Mouse (Mus musculus) forebrain, embryonic 11.5 days (tissue): Measurements from ENCODE around the gene Parp8. TPM values are rescaled to one million over a fixed set of nuclear protein-coding genes. Genes with fewer than 3 reads are reported as not detected.
"Not testable (repeated sequence)": the region's sequence is repeated elsewhere in the genome, so short reads cannot be mapped to it uniquely, and the experiment has no call there.

Experiments
- ATAC-seq: fragments of 200-750 bp; cut with Nextera tagmentation; replicated peaks from 2 replicates; pipeline ENCODE4 v1.8.0; 2017; ENCODE audit warnings: moderate TSS enrichment; ENCODE audit not compliant: low FRiP score
- DNase-seq: peaks from one replicate; pipeline ENCODE4 v3.0.0-alpha.2; 2017; ENCODE audit warnings: low spot score
- H3K27ac ChIP-seq: fragments of 300-500 bp; sonication (generic); 2 replicates; pipeline ENCODE4 v1.5.1; 2014; ENCODE audit warnings: low read depth, low read length
- H3K27me3 ChIP-seq: fragments of 300-500 bp; sonication (generic); 2 replicates; pipeline ENCODE4 v1.6.1; 2014; ENCODE audit warnings: mild to moderate bottlenecking, low read length, mixed read lengths; ENCODE audit not compliant: control insufficient read depth, insufficient read depth
- H3K36me3 ChIP-seq: fragments of 300-500 bp; sonication (generic); 2 replicates; pipeline ENCODE4 v1.6.1; 2014; ENCODE audit warnings: mild to moderate bottlenecking, low read length, moderate library complexity, mixed read lengths; ENCODE audit not compliant: control insufficient read depth, insufficient read depth
- H3K4me1 ChIP-seq: fragments of 300-500 bp; sonication (generic); replicated peaks from 2 replicates; pipeline ENCODE4 v1.6.1; 2014; ENCODE audit warnings: low read length, mixed read lengths; ENCODE audit not compliant: control insufficient read depth, insufficient read depth
- H3K4me2 ChIP-seq: fragments of 300-500 bp; sonication (generic); 2 replicates; pipeline ENCODE4 v1.6.1; 2014; ENCODE audit warnings: low read depth, mild to moderate bottlenecking, low read length, moderate library complexity, mixed read lengths; ENCODE audit not compliant: severe bottlenecking
- H3K4me3 ChIP-seq: fragments of 300-500 bp; sonication (generic); 2 replicates; pipeline ENCODE4 v1.5.1; 2014; ENCODE audit warnings: low read depth, low read length
- H3K9ac ChIP-seq: fragments of 300-500 bp; sonication (generic); 2 replicates; pipeline ENCODE4 v1.6.1; 2014; ENCODE audit warnings: low read length
- H3K9me3 ChIP-seq: fragments of 300-500 bp; sonication (generic); 2 replicates; pipeline ENCODE4 v1.6.1; 2016; ENCODE audit warnings: low read length, mixed read lengths; ENCODE audit not compliant: control insufficient read depth
- WGBS: fragments of 180-500 bp; shearing (Covaris S2); extraction: QIAGEN DNeasy Blood & Tissue Kit; methylation state at CpG from one replicate; pipeline ENCODE4 v1.1.7; 2014; 5-methylcytosine and 5-hydroxymethylcytosine counted together
- polyA plus RNA-seq: library from polyadenylated mRNA; unstranded; fragments of >200 nt; fragmentation: Nextera tagmentation; extraction: Ambion mirVana; gene quantifications from 2 replicates; pipeline ENCODE4 v1.2.1, GENCODE M21; 2014

Gene Parp8
- polyA plus RNA-seq, 1 experiment from 2014 or later, result 15.4 TPM

GRCm38 (mm10) chr13:116946566-116946965 is 78.8 kb downstream of the Parp8 start:
- H3K27ac ChIP-seq, result no peak overlapping the region
- H3K27me3 ChIP-seq, result no peaks in the 10 kb centered on the region
- no peaks in the 10 kb centered on the region for H3K36me3 ChIP-seq
- DNase-seq, result no peak
- WGBS, result 82% methylated on average over 4 of the region's 4 CpGs
- H3K4me3 ChIP-seq, result no peak overlapping the region
- H3K9ac ChIP-seq, result no peak overlapping the region
- ATAC-seq, result no peak
- H3K4me1 ChIP-seq, result no peaks in the 10 kb centered on the region
- no peak overlapping the region for H3K4me2 ChIP-seq
- H3K9me3 ChIP-seq, result no peaks in the 10 kb centered on the region

DNA sequence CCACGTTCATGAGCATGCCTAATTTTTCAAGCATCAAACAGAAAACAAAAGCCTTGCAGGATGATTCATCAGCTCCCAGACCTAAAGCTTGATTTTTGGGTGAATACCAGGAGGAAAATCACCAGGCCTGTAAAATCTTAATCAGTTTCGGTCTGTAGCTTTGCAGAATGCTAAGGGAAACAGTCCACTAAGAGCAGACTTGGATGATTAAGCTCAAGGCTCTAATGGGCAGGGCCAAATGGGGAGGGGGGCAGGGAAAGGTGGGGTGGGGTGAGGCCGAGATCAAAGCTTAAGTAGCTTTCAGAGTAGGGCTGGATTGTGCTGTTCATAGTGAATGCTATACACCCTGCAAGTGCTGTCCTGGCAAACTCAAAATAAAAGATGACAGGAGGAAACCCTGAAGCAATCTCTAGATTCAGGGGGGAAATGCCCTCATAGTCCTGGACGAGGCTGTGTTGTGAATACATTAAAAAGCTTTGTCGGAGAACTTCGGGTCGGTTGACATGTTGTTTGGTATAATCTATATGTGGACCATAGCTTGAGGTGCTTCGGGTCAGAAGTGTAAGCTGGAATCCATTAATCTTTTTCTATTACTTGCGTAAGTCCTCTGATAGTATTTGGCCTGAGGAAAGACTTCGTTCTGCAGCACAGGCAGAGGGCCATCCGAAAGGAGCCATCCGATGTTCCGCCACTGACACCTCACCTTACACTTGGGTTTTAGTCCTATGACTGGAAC is 83.9 kb downstream of the Parp8 start:
- WGBS, result 71% methylated on average over 13 of the region's 13 CpGs
- Histone ChIP-seq H3K9me3 (no peaks in the 10 kb centered on the region), H3K27ac (no peak overlapping the region), H3K27me3 (no peaks in the 10 kb centered on the region), H3K4me3 (no peak overlapping the region), H3K36me3 (no peaks in the 10 kb centered on the region), H3K9ac (no peak overlapping the region), H3K4me1 (peaks cover 2% of the 10 kb centered on the region; the same call in 1 of the 2 replicates), H3K4me2 (no peak overlapping the region)
- DNase-seq (no peak), ATAC-seq (peak; percentile 50; the same call in 1 of the 2 replicates)

DNA sequence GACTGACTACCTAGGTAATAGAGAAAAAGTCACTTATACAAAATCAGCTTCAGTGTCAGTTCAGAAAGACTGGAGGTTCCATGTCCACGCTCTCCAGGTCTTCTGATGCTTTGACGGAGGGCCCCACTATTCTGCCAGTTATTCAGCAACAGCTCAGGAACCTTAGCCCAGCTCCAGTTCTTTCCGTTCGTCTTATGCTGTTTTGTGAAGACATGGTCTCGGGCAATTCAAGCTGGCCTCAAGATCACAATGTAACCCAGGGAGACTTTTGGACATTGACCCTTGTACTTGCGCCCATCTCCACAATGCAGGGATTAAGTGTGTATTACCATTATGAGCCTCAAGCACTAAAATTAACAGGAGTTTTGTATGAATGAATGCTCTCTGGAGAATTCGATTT is 84.6 kb downstream of the Parp8 start:
- Histone ChIP-seq H3K9ac (no peak overlapping the region), H3K4me2 (no peak overlapping the region), H3K9me3 (no peaks in the 10 kb centered on the region), H3K27me3 (no peaks in the 10 kb centered on the region), H3K36me3 (no peaks in the 10 kb centered on the region), H3K4me1 (peaks cover 2% of the 10 kb centered on the region; the same call in 1 of the 2 replicates), H3K27ac (no peak overlapping the region), H3K4me3 (no peak overlapping the region)
- ATAC-seq (no peak), DNase-seq (no peak)
- 63% methylated on average over 7 of the region's 7 CpGs for WGBS

DNA sequence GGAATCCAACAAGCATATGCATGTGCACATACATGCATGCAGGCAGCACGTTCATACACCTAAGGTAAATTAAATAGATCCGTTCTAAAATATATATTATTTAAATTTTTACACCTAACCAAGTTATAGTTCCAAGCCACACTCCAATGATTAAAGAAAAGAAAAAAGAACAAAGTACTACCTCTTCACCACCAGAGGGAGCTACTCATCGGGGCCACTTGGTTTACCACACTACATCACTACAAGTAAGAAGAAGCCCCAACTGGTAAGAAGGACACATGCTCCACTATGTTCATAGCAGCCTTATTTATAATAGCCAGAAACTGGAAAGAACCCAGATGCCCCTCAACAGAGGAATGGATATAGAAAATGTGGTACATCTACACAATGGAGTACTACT is 88.3 kb downstream of the Parp8 start:
- H3K27ac ChIP-seq, H3K4me2 ChIP-seq, H3K4me3 ChIP-seq, H3K27me3 ChIP-seq, ATAC-seq, H3K36me3 ChIP-seq, H3K9me3 ChIP-seq, H3K9ac ChIP-seq, H3K4me1 ChIP-seq, DNase-seq: not testable (repeated sequence)
- WGBS, result 97% methylated on average over 3 of the region's 3 CpGs

DNA sequence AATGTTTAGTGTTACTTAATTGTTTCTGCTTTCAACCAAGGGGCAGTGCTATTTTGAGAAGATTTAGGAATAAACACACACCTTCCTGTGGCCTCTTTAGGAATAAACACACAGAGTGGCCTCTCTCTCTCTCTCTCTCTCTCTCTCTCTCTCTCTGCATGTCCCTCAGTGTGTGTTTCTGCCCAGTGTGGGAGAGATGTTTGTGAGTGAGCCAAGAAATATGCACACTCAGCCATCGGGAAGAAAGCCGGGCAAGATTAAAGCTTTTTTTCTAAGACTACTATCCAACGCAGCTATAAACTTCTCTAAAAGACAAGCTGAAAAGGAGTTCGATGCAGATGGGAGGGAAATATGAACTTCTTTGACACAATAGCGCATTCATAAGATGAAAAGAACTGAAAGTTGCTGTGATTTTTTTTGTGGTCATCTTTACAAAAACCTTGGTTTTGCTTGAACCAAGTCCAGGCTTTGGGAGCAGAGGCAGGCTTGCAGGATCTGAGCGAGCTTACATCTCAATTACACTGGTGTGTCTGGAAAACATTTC is 107.9 kb downstream of the Parp8 start:
- 87% methylated on average over 6 of the region's 6 CpGs for WGBS
- Histone ChIP-seq H3K4me2 (no peak overlapping the region), H3K9ac (no peak overlapping the region), H3K27ac (no peak overlapping the region), H3K9me3 (no peaks in the 10 kb centered on the region), H3K4me3 (no peak overlapping the region), H3K36me3 (no peaks in the 10 kb centered on the region), H3K27me3 (no peaks in the 10 kb centered on the region), H3K4me1 (no peaks in the 10 kb centered on the region)
- ATAC-seq (no peak), DNase-seq (no peak)

DNA sequence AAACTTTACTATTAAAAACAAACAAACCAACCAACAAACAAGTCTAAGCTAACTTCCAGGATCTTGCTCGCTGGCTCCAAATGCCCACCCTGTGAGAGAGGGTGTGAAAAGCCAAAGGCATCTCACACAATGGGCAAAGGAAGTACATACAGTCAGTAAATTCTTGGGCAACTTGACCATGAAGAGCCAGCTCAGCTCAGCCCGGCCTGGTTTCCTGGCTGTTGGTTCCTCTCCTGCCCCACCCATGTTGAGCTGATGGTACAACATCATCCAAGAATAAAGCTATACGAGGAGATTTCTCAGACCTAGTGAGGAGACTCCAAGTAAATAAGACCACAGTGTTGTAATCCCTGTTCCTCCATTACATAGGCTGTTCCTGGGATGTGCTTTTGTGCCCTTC is 117.1 kb downstream of the Parp8 start:
- Histone ChIP-seq H3K9me3 (no peaks in the 10 kb centered on the region), H3K27me3 (no peaks in the 10 kb centered on the region), H3K36me3 (no peaks in the 10 kb centered on the region), H3K4me3 (no peak overlapping the region), H3K27ac (no peak overlapping the region), H3K4me2 (no peak overlapping the region), H3K9ac (no peak overlapping the region), H3K4me1 (no peaks in the 10 kb centered on the region)
- no peak for ATAC-seq
- DNase-seq, result no peak
- WGBS, result 88% methylated on average over 3 of the region's 3 CpGs

GRCm38 (mm10) chr13:116903394-116903793 is 121.9 kb downstream of the Parp8 start:
- no peak overlapping the region for H3K9ac ChIP-seq
- H3K9me3 ChIP-seq, result no peaks in the 10 kb centered on the region
- H3K36me3 ChIP-seq, result no peaks in the 10 kb centered on the region
- H3K4me2 ChIP-seq, result no peak overlapping the region
- H3K4me3 ChIP-seq, result no peak overlapping the region
- H3K4me1 ChIP-seq, result no peaks in the 10 kb centered on the region
- H3K27ac ChIP-seq, result no peak overlapping the region
- H3K27me3 ChIP-seq, result no peaks in the 10 kb centered on the region
- WGBS, result 76% methylated on average over 5 of the region's 5 CpGs
- DNase-seq, result no peak
- ATAC-seq, result no peak

GRCm38 (mm10) chr13:116898395-116898794 is 126.9 kb downstream of the Parp8 start:
- H3K4me2 ChIP-seq, result no peak overlapping the region
- no peaks in the 10 kb centered on the region for H3K27me3 ChIP-seq
- H3K9me3 ChIP-seq, result no peaks in the 10 kb centered on the region
- WGBS, result 94% methylated on average over 5 of the region's 5 CpGs
- H3K36me3 ChIP-seq, result no peaks in the 10 kb centered on the region
- H3K9ac ChIP-seq, result no peak overlapping the region
- no peak for DNase-seq
- ATAC-seq, result no peak
- H3K27ac ChIP-seq, result no peak overlapping the region
- H3K4me1 ChIP-seq, result no peaks in the 10 kb centered on the region
- no peak overlapping the region for H3K4me3 ChIP-seq

GRCm38 (mm10) chr13:116897711-116898110 is 127.6 kb downstream of the Parp8 start:
- no peaks in the 10 kb centered on the region for H3K36me3 ChIP-seq
- 94% methylated on average over 1 of the region's 1 CpGs for WGBS
- no peak for ATAC-seq
- no peaks in the 10 kb centered on the region for H3K9me3 ChIP-seq
- no peaks in the 10 kb centered on the region for H3K27me3 ChIP-seq
- H3K9ac ChIP-seq, result no peak overlapping the region
- no peak for DNase-seq
- no peak overlapping the region for H3K4me2 ChIP-seq
- H3K4me3 ChIP-seq, result no peak overlapping the region
- H3K27ac ChIP-seq, result no peak overlapping the region
- no peaks in the 10 kb centered on the region for H3K4me1 ChIP-seq
